Mouse (Mus musculus) forebrain, embryonic 11.5 days (tissue): ENCODE results near the gene Snapc4. TPM values are rescaled to one million over a fixed set of nuclear protein-coding genes. Genes with fewer than 3 reads are reported as not detected.

ENCODE experiments used
- ATAC-seq: fragments of 200-750 bp; cut with Nextera tagmentation; replicated peaks from 2 replicates; pipeline ENCODE4 v1.8.0; 2017; ENCODE audit warnings: moderate TSS enrichment; ENCODE audit not compliant: low FRiP score
- DNase-seq: peaks from one replicate; pipeline ENCODE4 v3.0.0-alpha.2; 2017; ENCODE audit warnings: low spot score
- H3K27ac ChIP-seq: fragments of 300-500 bp; sonication (generic); 2 replicates; pipeline ENCODE4 v1.5.1; 2014; ENCODE audit warnings: low read depth, low read length
- H3K27me3 ChIP-seq: fragments of 300-500 bp; sonication (generic); 2 replicates; pipeline ENCODE4 v1.6.1; 2014; ENCODE audit warnings: mild to moderate bottlenecking, low read length, mixed read lengths; ENCODE audit not compliant: control insufficient read depth, insufficient read depth
- H3K36me3 ChIP-seq: fragments of 300-500 bp; sonication (generic); 2 replicates; pipeline ENCODE4 v1.6.1; 2014; ENCODE audit warnings: mild to moderate bottlenecking, low read length, moderate library complexity, mixed read lengths; ENCODE audit not compliant: control insufficient read depth, insufficient read depth
- H3K4me1 ChIP-seq: fragments of 300-500 bp; sonication (generic); replicated peaks from 2 replicates; pipeline ENCODE4 v1.6.1; 2014; ENCODE audit warnings: low read length, mixed read lengths; ENCODE audit not compliant: control insufficient read depth, insufficient read depth
- H3K4me2 ChIP-seq: fragments of 300-500 bp; sonication (generic); 2 replicates; pipeline ENCODE4 v1.6.1; 2014; ENCODE audit warnings: low read depth, mild to moderate bottlenecking, low read length, moderate library complexity, mixed read lengths; ENCODE audit not compliant: severe bottlenecking
- H3K4me3 ChIP-seq: fragments of 300-500 bp; sonication (generic); 2 replicates; pipeline ENCODE4 v1.5.1; 2014; ENCODE audit warnings: low read depth, low read length
- H3K9ac ChIP-seq: fragments of 300-500 bp; sonication (generic); 2 replicates; pipeline ENCODE4 v1.6.1; 2014; ENCODE audit warnings: low read length
- H3K9me3 ChIP-seq: fragments of 300-500 bp; sonication (generic); 2 replicates; pipeline ENCODE4 v1.6.1; 2016; ENCODE audit warnings: low read length, mixed read lengths; ENCODE audit not compliant: control insufficient read depth
- WGBS: fragments of 180-500 bp; shearing (Covaris S2); extraction: QIAGEN DNeasy Blood & Tissue Kit; methylation state at CpG from one replicate; pipeline ENCODE4 v1.1.7; 2014; 5-methylcytosine and 5-hydroxymethylcytosine counted together
- polyA plus RNA-seq: library from polyadenylated mRNA; unstranded; fragments of >200 nt; fragmentation: Nextera tagmentation; extraction: Ambion mirVana; gene quantifications from 2 replicates; pipeline ENCODE4 v1.2.1, GENCODE M21; 2014

Gene Snapc4
- 35.5 and 40.6 TPM in 2 replicates for polyA plus RNA-seq

DNA sequence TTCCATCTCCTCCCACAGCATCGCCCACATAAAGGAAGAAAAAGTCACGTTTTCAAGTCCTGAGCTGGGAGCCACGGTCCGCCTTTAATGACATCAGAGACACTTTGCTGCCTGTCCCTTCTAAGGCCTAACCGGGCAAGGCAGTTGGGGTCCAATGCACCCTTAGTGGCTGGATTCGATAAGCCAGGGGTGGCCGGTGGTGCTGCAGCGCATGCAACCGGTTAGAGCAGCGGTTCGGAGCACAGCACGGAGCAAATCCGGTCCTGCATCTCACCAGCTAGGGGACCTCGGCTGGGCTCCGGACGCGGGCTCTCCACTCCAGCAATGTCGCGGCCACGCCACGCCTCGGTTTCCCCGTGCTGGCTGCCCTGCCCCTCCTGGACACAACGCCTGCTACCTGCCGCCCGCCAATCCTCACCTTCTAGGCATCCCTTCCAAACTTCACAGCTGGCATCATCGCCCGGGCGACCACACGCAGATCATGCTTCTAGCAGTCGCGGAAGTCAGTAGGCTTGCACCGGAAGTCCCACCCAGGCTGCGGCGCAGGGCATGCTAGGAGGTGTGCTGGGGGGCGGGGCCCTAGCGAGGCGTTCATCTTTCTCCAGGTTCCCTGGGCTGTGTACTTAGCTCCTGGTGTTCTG, at the start of gene Snapc4:
Snapc4 (minus strand) TSS at position 523 of the 641 bp plus-strand sequence.
- Histone ChIP-seq H3K36me3 (peaks cover 12% of the 10 kb centered on the region; the same call in 1 of the 2 replicates), H3K4me1 (peaks cover 4% of the 10 kb centered on the region; the same call in 1 of the 2 replicates), H3K9ac (peak within 1 kb of the TSS; percentile 75), H3K9me3 (no peaks in the 10 kb centered on the region), H3K4me3 (peak within 1 kb of the TSS; percentile 82), H3K27me3 (no peaks in the 10 kb centered on the region), H3K4me2 (peak within 1 kb of the TSS; percentile 93), H3K27ac (0 out of 2 replicates have a peak within 1 kb of the TSS, but pooled peaks have one; percentile 25)
- under 1% methylated on average over 38 of the region's 38 CpGs for WGBS
- ATAC-seq (peak; percentile 96), DNase-seq (peak; percentile 93)

DNA sequence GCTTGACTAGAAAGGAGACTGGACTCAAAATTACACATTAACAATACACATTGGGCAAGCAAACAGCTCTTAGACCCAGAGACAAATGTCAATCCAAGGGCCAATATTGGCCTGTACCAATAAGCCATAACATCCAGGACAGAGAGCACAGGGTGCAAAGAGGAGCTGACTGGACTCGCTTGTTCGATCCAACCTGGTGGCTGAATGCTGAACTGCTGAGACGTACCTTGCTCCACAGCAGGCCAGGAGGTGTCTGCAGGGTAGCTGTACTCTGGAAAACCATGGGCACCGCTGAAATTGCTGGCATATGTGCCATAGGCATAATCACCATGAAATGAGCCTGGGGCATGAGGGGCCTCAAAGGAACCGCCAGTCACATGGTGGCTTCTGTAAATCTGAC, 49.4 kb upstream of the Snapc4 start:
- no peak for ATAC-seq
- Histone ChIP-seq H3K4me3 (no peak overlapping the region), H3K27me3 (no peaks in the 10 kb centered on the region), H3K9ac (no peak overlapping the region), H3K9me3 (no peaks in the 10 kb centered on the region), H3K4me1 (no peaks in the 10 kb centered on the region), H3K36me3 (peaks cover 23% of the 10 kb centered on the region), H3K4me2 (no peak overlapping the region), H3K27ac (no peak overlapping the region)
- no peak for DNase-seq
- 95% methylated on average over 5 of the region's 5 CpGs for WGBS

DNA sequence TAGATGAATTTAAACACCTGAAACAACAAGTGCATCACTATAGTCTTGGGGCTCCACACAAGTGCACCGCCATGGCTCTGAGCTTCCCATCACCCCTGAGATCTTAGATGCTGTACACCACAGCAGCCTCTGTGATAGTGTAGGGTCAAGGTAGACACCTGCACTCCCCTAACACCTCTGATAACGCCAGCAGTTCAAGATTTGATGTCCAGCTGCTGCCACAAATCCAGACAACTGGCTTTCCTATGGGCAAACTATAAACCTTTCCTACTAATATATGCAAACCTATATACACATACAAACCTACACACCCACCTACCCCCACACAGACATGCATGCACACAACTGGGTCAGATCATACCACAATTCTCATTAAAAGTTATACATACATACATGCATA, 44.1 kb upstream of the Snapc4 start:
- H3K36me3 ChIP-seq, result peaks cover 23% of the 10 kb centered on the region; the same call in 1 of the 2 replicates
- ATAC-seq (no peak), DNase-seq (no peak)
- no peak overlapping the region for H3K4me2 ChIP-seq
- WGBS, result 95% methylated on average over 2 of the region's 2 CpGs
- no peak overlapping the region for H3K4me3 ChIP-seq
- no peak overlapping the region for H3K9ac ChIP-seq
- no peaks in the 10 kb centered on the region for H3K9me3 ChIP-seq
- no peak overlapping the region for H3K27ac ChIP-seq
- no peaks in the 10 kb centered on the region for H3K27me3 ChIP-seq
- H3K4me1 ChIP-seq, result no peaks in the 10 kb centered on the region

DNA sequence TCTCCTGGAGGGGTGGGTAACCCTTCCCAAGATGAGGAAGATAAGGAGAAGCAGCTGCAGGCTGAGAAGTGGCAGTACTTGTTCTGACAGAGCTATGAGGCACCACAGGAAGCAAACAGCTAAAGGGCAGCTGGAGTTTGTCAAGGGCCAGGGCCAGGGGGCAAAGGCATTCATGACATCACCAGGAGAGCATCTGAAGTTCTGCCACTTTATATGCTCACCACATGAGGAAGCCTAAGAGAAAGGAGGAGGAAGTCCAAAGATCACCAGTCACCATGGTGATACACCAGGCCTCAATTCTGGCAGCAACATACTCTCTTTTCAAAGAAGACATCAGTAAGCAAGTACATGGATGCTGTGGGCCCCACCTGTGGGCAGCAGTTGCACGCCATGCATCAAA, 42.6 kb upstream of the Snapc4 start:
- ATAC-seq (no peak), DNase-seq (no peak)
- H3K4me2 ChIP-seq, result no peak overlapping the region
- H3K4me1 ChIP-seq, result no peaks in the 10 kb centered on the region
- no peak overlapping the region for H3K9ac ChIP-seq
- H3K4me3 ChIP-seq, result no peak overlapping the region
- no peaks in the 10 kb centered on the region for H3K9me3 ChIP-seq
- 80% methylated on average over 1 of the region's 1 CpGs for whole genome bisulfite sequencing
- H3K27me3 ChIP-seq, result no peaks in the 10 kb centered on the region
- H3K27ac ChIP-seq, result no peak overlapping the region
- peaks cover 15% of the 10 kb centered on the region; the same call in 1 of the 2 replicates for H3K36me3 ChIP-seq

DNA sequence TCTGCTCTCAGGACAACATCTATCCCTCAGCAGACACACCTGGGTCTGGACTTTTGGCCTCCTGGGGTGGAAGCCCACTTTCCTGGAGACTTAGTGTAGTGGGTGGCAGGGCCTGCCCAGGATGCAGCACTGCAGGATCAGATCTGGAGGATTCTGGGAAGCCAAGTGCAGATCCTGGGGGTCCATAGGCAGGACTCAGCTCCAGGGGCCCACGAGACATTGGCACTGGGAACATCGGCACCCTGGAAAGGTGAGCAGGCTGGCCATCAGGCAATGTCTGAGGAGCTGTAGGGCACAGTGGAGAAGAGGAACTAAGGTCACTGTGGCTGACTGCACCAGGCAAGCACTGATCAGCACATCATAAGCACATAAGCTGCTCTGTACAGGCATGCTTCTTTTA, 41.5 kb upstream of the Snapc4 start:
- WGBS, result 91% methylated on average over 2 of the region's 2 CpGs
- Histone ChIP-seq H3K36me3 (peaks cover 15% of the 10 kb centered on the region; the same call in 1 of the 2 replicates), H3K27ac (no peak overlapping the region), H3K9me3 (no peaks in the 10 kb centered on the region), H3K4me1 (no peaks in the 10 kb centered on the region), H3K27me3 (no peaks in the 10 kb centered on the region), H3K4me2 (no peak overlapping the region), H3K4me3 (no peak overlapping the region), H3K9ac (no peak overlapping the region)
- DNase-seq, result no peak
- no peak for ATAC-seq

DNA sequence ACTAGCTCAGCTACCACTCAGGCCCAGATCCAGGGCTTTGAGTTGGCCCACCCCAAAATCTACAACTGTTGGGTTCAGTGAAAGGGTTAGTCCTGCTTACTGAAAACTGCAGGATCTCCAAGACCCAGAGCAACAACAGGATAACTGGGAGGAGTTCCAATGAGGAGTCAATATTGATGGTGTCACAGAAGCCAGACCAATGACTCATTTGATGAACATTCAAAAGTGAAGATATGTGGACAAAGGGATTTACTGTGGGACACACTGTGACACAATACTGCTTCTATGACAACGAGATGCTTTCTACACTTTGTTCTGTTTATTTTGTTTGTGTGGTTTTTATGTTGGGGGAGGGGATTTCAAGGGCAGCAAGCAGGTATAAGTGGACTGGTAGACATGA, 37.7 kb upstream of the Snapc4 start:
- Histone ChIP-seq H3K4me1 (no peaks in the 10 kb centered on the region), H3K9ac (no peak overlapping the region), H3K36me3 (peaks cover 7% of the 10 kb centered on the region; the same call in 1 of the 2 replicates), H3K4me2 (no peak overlapping the region), H3K27ac (no peak overlapping the region), H3K27me3 (no peaks in the 10 kb centered on the region), H3K9me3 (no peaks in the 10 kb centered on the region), H3K4me3 (no peak overlapping the region)
- DNase-seq (no peak), ATAC-seq (no peak)
- 97% methylated on average over 1 of the region's 1 CpGs for WGBS

DNA sequence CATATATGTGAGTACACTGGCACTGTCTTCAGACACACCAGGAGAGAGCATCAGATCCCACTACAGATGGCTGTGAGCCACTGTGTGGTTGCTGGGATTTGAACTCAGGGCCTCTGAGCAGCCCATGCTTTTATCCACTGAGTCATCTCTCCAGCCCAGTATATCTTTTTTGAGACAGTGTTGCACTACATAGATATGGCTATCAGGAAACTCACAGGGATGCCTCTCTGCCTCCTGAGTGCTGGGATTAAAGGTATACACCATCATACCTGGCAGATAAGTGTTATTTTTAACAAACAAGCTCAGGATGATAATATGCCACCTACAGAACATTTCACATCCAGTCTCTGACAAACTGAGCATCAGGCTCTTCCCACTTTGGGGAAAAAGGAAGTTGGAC, 36.6 kb upstream of the Snapc4 start:
- H3K27me3 ChIP-seq, result no peaks in the 10 kb centered on the region

DNA sequence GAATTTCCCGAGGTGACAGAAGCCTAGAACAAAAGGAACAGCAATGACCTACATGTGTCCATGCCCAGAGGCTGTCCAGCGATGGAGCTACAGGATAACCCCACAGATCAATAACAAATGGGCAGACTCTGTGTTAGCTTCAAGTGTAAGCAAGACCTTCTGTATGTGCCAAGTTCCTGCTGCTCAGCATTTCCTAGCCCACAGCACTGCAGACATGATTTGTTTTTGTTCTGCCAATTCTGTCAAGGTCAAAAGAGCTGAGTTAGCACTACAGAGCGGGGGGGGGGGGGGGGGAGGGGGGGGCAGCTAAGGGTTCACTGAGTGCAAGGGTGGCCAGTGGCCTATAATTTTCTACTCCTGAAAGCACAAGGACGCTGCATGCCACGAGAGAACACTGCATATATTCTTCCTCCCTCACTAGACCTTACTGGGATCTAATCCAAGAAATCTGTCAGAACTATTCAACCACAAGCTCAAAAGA, 30.5 kb upstream of the Snapc4 start:
- Histone ChIP-seq H3K4me3 (no peak overlapping the region), H3K27me3 (no peaks in the 10 kb centered on the region), H3K4me2 (no peak overlapping the region), H3K4me1 (peaks cover 10% of the 10 kb centered on the region), H3K9me3 (no peaks in the 10 kb centered on the region), H3K36me3 (no peaks in the 10 kb centered on the region; the same call in 1 of the 2 replicates), H3K27ac (no peak overlapping the region), H3K9ac (no peak overlapping the region)
- no peak for ATAC-seq
- WGBS, result 83% methylated on average over 4 of the region's 5 CpGs
- no peak for DNase-seq

More for the DNA sequence above, 36.6 kb upstream of the Snapc4 start:
- no peak for ATAC-seq
- no peaks in the 10 kb centered on the region for H3K9me3 ChIP-seq
- no peak overlapping the region for H3K4me2 ChIP-seq
- H3K9ac ChIP-seq, result no peak overlapping the region
- no peak for DNase-seq
- no peaks in the 10 kb centered on the region for H3K4me1 ChIP-seq
- H3K4me3 ChIP-seq, result no peak overlapping the region
- no peak overlapping the region for H3K27ac ChIP-seq
- no peaks in the 10 kb centered on the region; the same call in 1 of the 2 replicates for H3K36me3 ChIP-seq

DNA sequence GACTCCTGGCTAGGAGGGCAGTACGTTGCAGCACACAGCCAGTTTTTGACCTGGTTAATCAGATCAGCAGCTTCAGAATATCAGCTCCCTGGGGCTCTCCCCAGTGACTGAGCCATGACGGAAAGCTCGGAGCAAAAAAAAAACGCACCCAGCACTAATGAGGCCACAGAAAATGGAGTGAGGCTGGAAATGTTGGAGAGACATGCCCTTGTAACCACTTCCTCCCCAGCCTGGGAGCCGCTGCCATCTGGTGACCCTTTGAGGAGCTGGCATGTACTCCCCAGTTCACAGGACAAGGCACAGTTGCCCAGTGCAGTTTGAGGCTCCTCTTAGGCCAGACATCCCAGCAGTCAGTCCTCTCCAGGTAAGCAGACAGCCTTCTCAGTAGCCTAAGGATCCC, 29.6 kb upstream of the Snapc4 start:
- Histone ChIP-seq H3K4me1 (peaks cover 10% of the 10 kb centered on the region), H3K27ac (no peak overlapping the region), H3K9ac (no peak overlapping the region), H3K4me2 (no peak overlapping the region), H3K4me3 (no peak overlapping the region), H3K9me3 (no peaks in the 10 kb centered on the region), H3K27me3 (no peaks in the 10 kb centered on the region), H3K36me3 (no peaks in the 10 kb centered on the region; the same call in 1 of the 2 replicates)
- ATAC-seq, result no peak
- no peak for DNase-seq
- 80% methylated on average over 5 of the region's 5 CpGs for WGBS
